Mouse (Mus musculus) ES-E14 (cell line): Measurements from ENCODE around the gene Per1.

Experiments
- CHD2 ChIP-seq: IDR thresholded peaks from 2 replicates; pipeline ENCODE4 v1.6.1; 2014; ENCODE audit warnings: mild to moderate bottlenecking, low read depth, low read length, inconsistent platforms
- MAFK ChIP-seq: IDR thresholded peaks from 2 replicates; pipeline ENCODE4 v1.6.1; 2014; ENCODE audit warnings: mild to moderate bottlenecking, low read depth, low read length, inconsistent platforms; ENCODE audit not compliant: insufficient read depth
- ZNF384 ChIP-seq: IDR thresholded peaks from 2 replicates; pipeline ENCODE4 v1.6.1; 2012; ENCODE audit warnings: low read depth, low read length, inconsistent platforms

GRCm38 (mm10) chr11:69080855-69081222 is 14.2 kb upstream of the Per1 start:
- TF ChIP-seq ZNF384, result no peak
- TF ChIP-seq MAFK, result no peak
- TF ChIP-seq CHD2, result no peak
